In genomic region chr1:90228323-90228697, GRCm38 (mm10) we compare ENCODE assay signal across 10 mouse cellular contexts. TPM values are rescaled to one million over a fixed set of nuclear protein-coding genes. Genes with fewer than 3 reads are reported as not detected.
DNase-seq lines count a peak whose midpoint lies in the region; ATAC-seq lines count a peak whose summit lies in the region.
"Had no signal": no experiment of that assay in that cellular context is flagged by ENCODE, and none has a peak within 500 bp of the region (broad histone marks: within the 10 kb centered on the region; RNA-seq: fewer than 3 reads in every experiment).

No protein-coding gene starts in this region.

- H3K9me3 ChIP-seq in neural tube, embryonic 12.5 days: no peaks in the 10 kb centered on the region
- no peaks in the 10 kb centered on the region for H3K9me3 ChIP-seq in hindbrain, embryonic 13.5 days
- H3K9me3 ChIP-seq in neural tube, embryonic 14.5 days (ENCODE audit: control insufficient read depth, low read length): no peaks in the 10 kb centered on the region

- H3K4me1 ChIP-seq in neural tube, embryonic 12.5 days: peaks cover 44% of the 10 kb centered on the region
- peaks cover 63% of the 10 kb centered on the region for H3K4me1 ChIP-seq in hindbrain, embryonic 13.5 days (replicated peaks)
- peaks cover 9% of the 10 kb centered on the region; the same call in 1 of the 2 replicates for H3K4me1 ChIP-seq in neural tube, embryonic 14.5 days (ENCODE audit: control insufficient read depth, insufficient read depth, low read length)

- peak; percentile 48 for ATAC-seq in neural tube, embryonic 12.5 days (ENCODE audit: low FRiP score, low read depth)
- ATAC-seq in hindbrain, embryonic 13.5 days (ENCODE audit: low FRiP score): 0 out of 2 replicates have a peak, but pooled peaks have one; percentile 55
- ATAC-seq in neural tube, embryonic 14.5 days (ENCODE audit: low read depth): peak; percentile 54
- ATAC-seq: Patski had no signal

- WGBS in neural tube, embryonic 12.5 days: 26% methylated on average over 9 of the region's 9 CpGs
- WGBS in hindbrain, embryonic 13.5 days: 27% methylated on average over 9 of the region's 9 CpGs
- 18% methylated on average over 9 of the region's 9 CpGs for WGBS in neural tube, embryonic 14.5 days

- peak; percentile 66 to 73 for DNase-seq in cerebellum, postnatal 10 days
- DNase-seq in cerebellum, postnatal 25 days: no peak
- no peak for DNase-seq in neural tube, embryonic 10.5 days (ENCODE audit: extremely low spot score, low spot score)
- no peak for DNase-seq in lung, postnatal 25 days (ENCODE audit: low spot score)
- DNase-seq in liver: no peak
- DNase-seq: adrenal gland, postnatal 36 days had no signal

- 0 out of 2 replicates have a peak overlapping the region, but pooled peaks have one; percentile 22 for H3K4me2 ChIP-seq in neural tube, embryonic 12.5 days (replicated peaks)
- H3K4me2 ChIP-seq in hindbrain, embryonic 13.5 days: no peak overlapping the region
- no peak overlapping the region for H3K4me2 ChIP-seq in neural tube, embryonic 14.5 days (ENCODE audit: low read depth, low read length)

- H3K27ac ChIP-seq in neural tube, embryonic 12.5 days: no peak overlapping the region
- peak overlapping the region; percentile 19; the same call in 1 of the 2 replicates for H3K27ac ChIP-seq in hindbrain, embryonic 13.5 days
- H3K27ac ChIP-seq in neural tube, embryonic 14.5 days (ENCODE audit: low read depth, low read length): no peak overlapping the region

- H3K27me3 ChIP-seq in neural tube, embryonic 12.5 days (replicated peaks): no peaks in the 10 kb centered on the region
- no peaks in the 10 kb centered on the region for H3K27me3 ChIP-seq in hindbrain, embryonic 13.5 days
- no peaks in the 10 kb centered on the region for H3K27me3 ChIP-seq in neural tube, embryonic 14.5 days (ENCODE audit: control insufficient read depth, insufficient read depth, low read length)
- H3K27me3 ChIP-seq: Patski had no signal

- H3K4me3 ChIP-seq in neural tube, embryonic 12.5 days: no peak overlapping the region
- H3K4me3 ChIP-seq in hindbrain, embryonic 13.5 days: no peak overlapping the region
- H3K4me3 ChIP-seq in neural tube, embryonic 14.5 days (ENCODE audit: low read depth, low read length): no peak overlapping the region

- H3K9ac ChIP-seq in neural tube, embryonic 12.5 days: no peak overlapping the region
- no peak overlapping the region for H3K9ac ChIP-seq in hindbrain, embryonic 13.5 days
- H3K9ac ChIP-seq in neural tube, embryonic 14.5 days (replicated peaks; ENCODE audit: low read depth, low read length): no peak overlapping the region

- no peaks in the 10 kb centered on the region for H3K36me3 ChIP-seq in neural tube, embryonic 12.5 days
- no peaks in the 10 kb centered on the region for H3K36me3 ChIP-seq in hindbrain, embryonic 13.5 days
- no peaks in the 10 kb centered on the region for H3K36me3 ChIP-seq in neural tube, embryonic 14.5 days (ENCODE audit: control insufficient read depth, insufficient read depth, low read length)

RNA-seq across cellular contexts. Expression of gene Ackr3, which starts 24.5 kb away (rescaled TPM):
- 34.0 and 38.0 TPM in 2 replicates for polyA plus RNA-seq in neural tube, embryonic 12.5 days (2016; fragmentation: Nextera tagmentation; extraction: Ambion mirVana)
- polyA plus RNA-seq in hindbrain, embryonic 13.5 days (2015; fragmentation: Nextera tagmentation; extraction: Ambion mirVana): 13.1 and 13.9 TPM in 2 replicates
- polyA plus RNA-seq in neural tube, embryonic 14.5 days (2014; fragmentation: Nextera tagmentation; extraction: Ambion mirVana): 8.7 and 10.8 TPM in 2 replicates

Comparison
In these comparisons a context has a peak if more than half of its experiments do, and no peak if none do; other contexts are left out.
1. DNase-seq: peak in cerebellum, postnatal 10 days (2 of 2); none in cerebellum, postnatal 25 days (0 of 2), neural tube, embryonic 10.5 days (single experiment), lung, postnatal 25 days (single experiment) and liver (single experiment).
2. Peak in every context shown above with its lines, with median percentiles within 50 percentile points of each other: ATAC-seq.